Mouse (Mus musculus) bone marrow macrophage, adult 2 months (primary cell): ENCODE data around the gene Grid1. TPM values are rescaled to one million over a fixed set of nuclear protein-coding genes. Genes with fewer than 3 reads are reported as not detected.

Source experiments
- H3K27ac ChIP-seq: 2 replicates; pipeline ENCODE4 v1.5.1; 2012; ENCODE audit warnings: low read depth, low read length; ENCODE audit not compliant: insufficient read depth
- H3K4me1 ChIP-seq: 2 replicates; pipeline ENCODE4 v1.6.1; 2012; ENCODE audit warnings: low read length; ENCODE audit not compliant: control insufficient read depth, insufficient read depth
- H3K4me3 ChIP-seq: 2 replicates; pipeline ENCODE4 v1.5.1; 2012; ENCODE audit warnings: mild to moderate bottlenecking, low read length, moderate library complexity; ENCODE audit not compliant: insufficient read depth
- CTCF ChIP-seq: IDR thresholded peaks from 2 replicates; pipeline ENCODE4 v1.5.1; 2012; ENCODE audit warnings: low read depth, mild to moderate bottlenecking, low read length, moderate library complexity
- POLR2A ChIP-seq: IDR thresholded peaks from 2 replicates; pipeline ENCODE4 v1.6.1; 2012; ENCODE audit warnings: mild to moderate bottlenecking, low read depth, low read length, borderline replicate concordance
- polyA plus RNA-seq: library from polyadenylated mRNA; stranded (reverse); fragments of >200 nt; gene quantifications from 2 replicates; pipeline ENCODE4 v1.2.4, GENCODE M21; 2012; ENCODE audit not compliant: missing spikeins, insufficient read depth, insufficient read length

The Grid1 gene
- polyA plus RNA-seq, 1 experiment = not detected

GRCm38 (mm10) chr14:34944390-34944979, 124.6 kb downstream of the Grid1 start:
- Histone ChIP-seq H3K4me3 (no peak overlapping the region), H3K4me1 (no peaks in the 10 kb centered on the region), H3K27ac (no peak overlapping the region)
- no peak for TF ChIP-seq CTCF
- no peak for TF ChIP-seq POLR2A

DNA sequence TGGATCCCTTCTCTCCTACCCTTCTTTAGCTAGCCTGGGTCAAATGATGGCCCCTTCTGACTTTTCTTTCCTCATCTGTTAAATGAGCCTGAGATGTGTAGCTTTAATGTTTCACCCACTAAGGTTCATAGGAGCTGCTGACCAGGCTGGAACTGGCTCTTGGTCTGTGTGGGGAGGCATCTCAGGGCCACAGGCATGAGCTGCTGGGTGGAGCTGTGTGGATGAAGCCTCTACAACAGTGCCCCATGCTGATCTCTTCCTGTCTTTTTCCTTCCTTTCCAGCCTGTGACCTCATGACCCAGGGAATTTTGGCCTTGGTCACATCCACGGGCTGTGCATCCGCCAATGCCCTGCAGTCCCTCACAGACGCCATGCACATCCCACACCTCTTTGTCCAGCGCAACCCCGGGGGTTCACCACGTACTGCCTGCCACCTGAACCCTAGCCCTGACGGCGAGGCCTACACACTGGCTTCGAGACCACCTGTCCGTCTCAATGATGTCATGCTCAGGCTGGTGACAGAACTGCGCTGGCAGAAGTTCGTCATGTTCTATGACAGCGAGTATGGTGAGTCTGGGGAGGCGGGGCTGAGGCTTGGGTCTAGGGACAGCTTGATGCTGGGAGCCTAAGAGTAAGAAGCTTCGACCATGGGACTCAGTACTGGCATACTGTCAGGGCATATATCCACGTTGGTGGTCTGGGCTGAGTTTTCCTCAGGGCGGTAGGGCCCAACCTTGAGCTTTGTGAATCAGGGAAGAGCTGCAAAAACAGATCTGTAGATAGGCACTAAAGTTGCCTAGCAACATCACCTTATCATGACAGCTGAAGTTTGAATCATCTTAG, 125.8 kb downstream of the Grid1 start:
- TF ChIP-seq POLR2A (no peak), CTCF (no peak)
- Histone ChIP-seq H3K4me3 (no peak overlapping the region), H3K27ac (no peak overlapping the region), H3K4me1 (no peaks in the 10 kb centered on the region)

GRCm38 (mm10) chr14:34946314-34946583, 126.3 kb downstream of the Grid1 start:
- Histone ChIP-seq H3K4me1 (no peaks in the 10 kb centered on the region), H3K27ac (no peak overlapping the region), H3K4me3 (no peak overlapping the region)
- TF ChIP-seq POLR2A = no peak
- no peak for TF ChIP-seq CTCF

DNA sequence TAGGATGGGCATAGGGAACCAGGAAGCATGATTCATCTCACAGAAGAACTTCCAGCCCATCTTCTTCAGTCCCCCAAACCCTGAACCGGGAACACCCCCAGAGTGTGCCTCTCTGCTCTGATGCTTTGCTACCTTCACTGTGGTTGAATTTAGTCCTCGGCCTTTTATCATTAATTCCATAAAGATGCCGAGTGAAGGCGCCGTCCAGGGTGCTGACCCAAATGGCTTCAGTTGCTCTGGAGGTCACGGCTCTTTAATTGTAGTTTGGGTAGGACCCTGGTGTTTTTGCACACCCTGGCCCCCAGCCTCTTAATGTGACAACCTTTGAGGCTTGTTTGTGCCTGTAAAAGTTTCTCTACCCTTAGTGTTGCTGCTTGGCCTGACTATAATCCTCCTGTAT, 128.3 kb downstream of the Grid1 start:
- Histone ChIP-seq H3K27ac (no peak overlapping the region), H3K4me1 (no peaks in the 10 kb centered on the region), H3K4me3 (no peak overlapping the region)
- TF ChIP-seq CTCF (no peak), POLR2A (no peak)

- no peak overlapping the region for H3K27ac ChIP-seq
- TF ChIP-seq POLR2A = no peak
- TF ChIP-seq CTCF = no peak
- no peaks in the 10 kb centered on the region for H3K4me1 ChIP-seq
- no peak overlapping the region for H3K4me3 ChIP-seq
Measured at GRCm38 (mm10) chr14:34952311-34952710, 132.4 kb downstream of the Grid1 start.

DNA sequence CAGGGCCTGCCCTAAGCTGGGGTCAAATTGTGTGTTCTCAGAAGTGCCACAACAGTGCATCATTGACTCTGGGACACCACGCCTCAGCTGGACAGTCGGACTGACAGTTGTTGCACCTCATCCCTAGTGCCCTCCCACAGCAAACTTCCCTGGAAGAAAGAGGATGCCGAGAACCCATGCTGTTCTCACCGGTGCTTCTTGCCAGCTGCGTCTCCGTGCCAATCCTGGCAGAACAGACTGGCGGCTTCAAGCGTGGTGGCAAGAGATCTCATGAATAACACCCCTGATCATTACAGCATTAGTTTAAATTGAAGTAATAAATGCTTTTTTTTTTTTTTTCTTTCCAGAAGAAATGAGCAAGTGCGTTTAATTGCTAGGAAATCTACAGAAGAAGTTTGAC, 133.7 kb downstream of the Grid1 start:
- Histone ChIP-seq H3K4me3 (no peak overlapping the region), H3K27ac (no peak overlapping the region), H3K4me1 (no peaks in the 10 kb centered on the region)
- no peak for TF ChIP-seq CTCF
- TF ChIP-seq POLR2A = no peak

DNA sequence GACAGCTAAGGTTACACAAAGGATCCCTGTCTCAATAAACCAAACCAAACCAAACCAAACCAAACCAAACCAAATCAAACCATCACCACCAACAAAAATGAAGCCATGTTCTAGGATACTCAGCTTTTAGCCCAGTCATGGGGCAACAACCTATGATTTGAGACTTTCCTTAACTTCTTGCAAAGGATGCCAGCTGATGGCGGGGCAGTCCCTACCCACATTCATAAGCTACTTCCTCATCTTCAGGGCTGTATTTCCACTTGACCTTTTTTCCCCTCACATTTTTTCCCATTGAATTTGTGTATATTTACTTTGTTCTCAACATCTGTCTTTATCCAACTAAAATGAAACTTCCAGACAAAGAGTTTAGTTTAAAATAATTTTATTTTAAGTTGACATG, 135.8 kb downstream of the Grid1 start:
- H3K27ac ChIP-seq = no peak overlapping the region
- H3K4me1 ChIP-seq = no peaks in the 10 kb centered on the region
- no peak overlapping the region for H3K4me3 ChIP-seq
- TF ChIP-seq POLR2A = no peak
- TF ChIP-seq CTCF = no peak

DNA sequence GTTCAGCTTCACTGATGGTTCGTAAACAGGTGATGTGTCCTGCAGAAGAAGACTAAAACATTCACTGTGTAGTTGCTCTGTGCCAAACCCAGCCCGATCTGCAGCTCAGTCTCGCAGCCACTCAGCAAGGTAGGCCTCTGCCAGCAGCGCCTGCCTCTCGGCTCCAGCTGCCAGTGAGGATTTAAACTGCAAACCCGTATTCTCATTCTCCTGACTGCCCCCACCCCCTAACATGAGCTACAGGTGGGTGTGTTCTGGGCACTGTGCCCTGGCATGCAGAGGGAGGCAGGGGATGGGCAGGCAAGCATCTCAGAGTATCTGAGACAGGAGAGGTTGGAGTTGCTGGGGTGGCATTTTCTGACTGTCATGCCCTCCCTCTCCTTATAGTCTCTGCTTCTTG, 140.3 kb downstream of the Grid1 start:
- Histone ChIP-seq H3K27ac (no peak overlapping the region), H3K4me1 (no peaks in the 10 kb centered on the region), H3K4me3 (no peak overlapping the region)
- no peak for TF ChIP-seq POLR2A

DNA sequence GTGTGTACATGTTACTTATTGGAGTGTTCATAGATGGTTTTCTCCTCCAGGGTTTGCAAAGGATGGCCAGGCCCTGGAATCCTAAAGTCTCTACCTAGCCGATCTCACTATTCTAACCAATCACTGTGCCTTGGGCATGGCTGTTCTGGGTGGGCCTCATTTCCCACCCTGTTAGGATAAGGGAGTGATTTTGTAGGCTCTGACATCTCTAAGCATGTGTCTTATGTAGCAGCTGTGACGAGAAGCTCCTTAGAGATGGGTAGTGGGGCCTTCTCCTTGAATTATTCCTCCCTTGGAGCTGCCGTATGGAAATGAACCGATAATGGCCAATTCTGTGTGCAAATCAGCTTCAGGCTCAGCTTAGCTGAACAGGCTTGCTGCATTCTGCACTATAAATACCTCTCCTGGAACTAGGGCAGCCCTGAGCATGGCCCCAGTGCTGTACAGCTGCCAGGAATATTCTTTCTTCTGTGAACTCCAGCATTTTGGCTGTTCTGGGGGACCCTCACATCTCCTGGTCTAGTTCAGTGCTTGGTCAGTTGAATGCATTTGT, 143.8 kb downstream of the Grid1 start:
- no peak for TF ChIP-seq POLR2A
- no peak for TF ChIP-seq CTCF
- H3K4me1 ChIP-seq = no peaks in the 10 kb centered on the region

DNA sequence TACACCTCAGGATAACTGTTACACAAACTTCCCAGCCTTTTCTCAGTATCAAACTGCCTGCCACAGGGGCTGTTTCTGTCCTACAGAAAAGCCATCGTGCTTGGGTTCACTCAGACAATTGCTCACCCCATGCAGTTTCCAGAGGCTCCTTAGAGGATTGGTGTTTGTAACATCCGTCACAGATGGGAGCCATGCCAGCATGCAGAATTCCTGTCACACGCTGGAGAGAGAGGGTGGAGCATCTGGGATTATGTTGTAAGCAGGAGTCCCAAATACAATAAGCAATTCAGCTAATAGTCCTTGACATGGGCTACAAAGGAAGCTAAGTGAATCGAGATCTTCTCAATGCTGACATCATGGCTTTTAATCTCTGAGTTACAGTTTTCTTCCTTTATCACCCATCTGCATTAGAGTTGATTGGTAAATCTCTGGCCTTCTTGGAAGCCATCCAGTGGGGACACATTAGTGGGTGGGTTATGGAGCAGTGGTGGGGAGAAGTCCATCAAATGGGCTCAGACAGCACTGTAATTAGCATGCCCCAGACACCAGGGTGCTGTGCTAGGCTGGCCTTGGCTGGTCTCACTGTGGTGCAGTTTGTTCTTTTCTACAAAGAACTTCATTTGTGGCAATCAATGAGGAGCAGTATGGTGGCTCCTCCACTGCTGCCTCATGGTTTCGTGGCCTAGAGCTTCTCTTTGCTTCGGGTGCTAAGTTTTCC, 149.4 kb downstream of the Grid1 start:
- Histone ChIP-seq H3K4me3 (no peak overlapping the region), H3K27ac (no peak overlapping the region), H3K4me1 (no peaks in the 10 kb centered on the region)
- TF ChIP-seq CTCF (no peak), POLR2A (no peak)

More for the DNA sequence above, 143.8 kb downstream of the Grid1 start:
- Histone ChIP-seq H3K27ac (no peak overlapping the region), H3K4me3 (no peak overlapping the region)
